27 mouse cellular contexts compared by ENCODE assay signal in the genomic region with DNA sequence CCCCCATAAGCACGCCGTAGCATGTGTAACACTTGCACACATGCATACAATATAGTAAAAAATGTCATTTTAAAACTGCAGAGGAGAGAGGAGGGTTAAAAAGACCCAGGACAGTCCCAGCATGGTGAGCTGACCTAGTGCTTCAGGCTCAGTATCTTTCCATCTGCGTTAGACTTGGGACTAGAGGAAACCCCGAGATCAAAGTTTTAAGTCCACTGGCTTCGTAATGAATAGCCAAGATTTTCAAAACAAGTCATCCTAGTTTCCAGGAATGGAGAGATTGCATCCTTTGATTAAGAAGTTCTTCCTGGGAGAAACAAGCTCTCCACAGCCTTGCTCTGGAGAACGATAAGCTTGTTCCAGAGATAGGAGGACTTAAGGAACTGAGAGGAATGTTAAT. TPM values are rescaled to one million over a fixed set of nuclear protein-coding genes. Genes with fewer than 3 reads are reported as not detected.
DNase-seq lines count a peak whose midpoint lies in the region; ATAC-seq and TF ChIP-seq lines count a peak whose summit lies in the region.
"Had no signal": no experiment of that assay in that cellular context is flagged by ENCODE, and none has a peak within 500 bp of the region (broad histone marks: within the 10 kb centered on the region; RNA-seq: fewer than 3 reads in every experiment).

No protein-coding gene starts in this region.

- TF ChIP-seq EP300 in ES-Bruce4 (IDR thresholded peaks at IDR 0.05; ENCODE audit: insufficient read depth, low read depth, low read length): no peak

- TF ChIP-seq CTCF in ES-Bruce4 (IDR thresholded peaks at IDR 0.05; ENCODE audit: low read depth, low read length): no peak

- peak; percentile 10 to 12 for DNase-seq in kidney, adult 8-10 months
- DNase-seq in midbrain, embryonic 11.5 days (ENCODE audit: low spot score, missing footprints): peak; percentile 14
- DNase-seq in midbrain, embryonic 14.5 days: no peak
- DNase-seq in urinary bladder, postnatal 14 days (ENCODE audit: low spot score): no peak
- DNase-seq in lung, postnatal 10 days: no peak
- DNase-seq: adrenal gland, adult 2 months; adrenal gland, postnatal 10 days; adrenal gland, postnatal 25 days; cerebellum, adult 11 months; cerebellum, adult 18-20 months; cerebellum, adult 8-10 months; cerebellum, adult 9-11 months; cerebellum, postnatal 14 days; cerebellum, postnatal 36 days; embryo, embryonic 11 days; forebrain, postnatal 0 days had no signal

- no peaks in the 10 kb centered on the region for H3K27me3 ChIP-seq in kidney, embryonic 15.5 days
- H3K27me3 ChIP-seq in midbrain, embryonic 11.5 days (ENCODE audit: control insufficient read depth, insufficient read depth, low read length): no peaks in the 10 kb centered on the region
- no peaks in the 10 kb centered on the region for H3K27me3 ChIP-seq in midbrain, embryonic 14.5 days (ENCODE audit: control insufficient read depth, insufficient read depth, low read length)
- no peaks in the 10 kb centered on the region for H3K27me3 ChIP-seq in ES-Bruce4 (ENCODE audit: control insufficient read depth, insufficient read depth, low read length, poor library complexity, severe bottlenecking)
- H3K27me3 ChIP-seq: embryonic facial prominence, embryonic 13.5 days; embryonic facial prominence, embryonic 15.5 days; forebrain, embryonic 13.5 days; forebrain, embryonic 15.5 days had no signal

- no peak for TF ChIP-seq POLR2A in ES-Bruce4 (IDR thresholded peaks at IDR 0.05; ENCODE audit: insufficient read depth, low read length)

- H3K36me3 ChIP-seq in kidney, embryonic 15.5 days: peaks cover 66% of the 10 kb centered on the region
- H3K36me3 ChIP-seq in midbrain, embryonic 11.5 days (ENCODE audit: control insufficient read depth, insufficient read depth, low read length): peaks cover 10% of the 10 kb centered on the region; the same call in 1 of the 2 replicates
- H3K36me3 ChIP-seq in midbrain, embryonic 14.5 days (ENCODE audit: control insufficient read depth, insufficient read depth, low read length): peaks cover 75% of the 10 kb centered on the region
- peaks cover 80% of the 10 kb centered on the region for H3K36me3 ChIP-seq in ES-Bruce4 (ENCODE audit: control insufficient read depth, insufficient read depth, low read length, poor library complexity, severe bottlenecking)

- no peak overlapping the region for H3K4me3 ChIP-seq in kidney, embryonic 15.5 days (replicated peaks)
- no peak overlapping the region for H3K4me3 ChIP-seq in midbrain, embryonic 11.5 days (ENCODE audit: low read depth, low read length)
- no peak overlapping the region for H3K4me3 ChIP-seq in midbrain, embryonic 14.5 days (replicated peaks; ENCODE audit: low read depth, low read length)
- H3K4me3 ChIP-seq in ES-Bruce4 (ENCODE audit: low read depth, low read length): no peak overlapping the region
- H3K4me3 ChIP-seq: embryonic facial prominence, embryonic 13.5 days; embryonic facial prominence, embryonic 15.5 days; erythroblast, embryonic 14.5 days; forebrain, embryonic 13.5 days; forebrain, embryonic 15.5 days had no signal

- WGBS in kidney, embryonic 15.5 days: 81% methylated on average over 6 of the region's 6 CpGs
- WGBS in midbrain, embryonic 11.5 days: 93% methylated on average over 6 of the region's 6 CpGs
- WGBS in midbrain, embryonic 14.5 days: 96% methylated on average over 6 of the region's 6 CpGs

- H3K27ac ChIP-seq in kidney, embryonic 15.5 days: no peak overlapping the region
- H3K27ac ChIP-seq in midbrain, embryonic 11.5 days (ENCODE audit: low read depth, low read length): no peak overlapping the region
- H3K27ac ChIP-seq in midbrain, embryonic 14.5 days (replicated peaks; ENCODE audit: low read depth, low read length): no peak overlapping the region
- peak overlapping the region; percentile 53 for H3K27ac ChIP-seq in ES-Bruce4 (ENCODE audit: insufficient read depth, low read length)
- H3K27ac ChIP-seq: embryonic facial prominence, embryonic 13.5 days; embryonic facial prominence, embryonic 15.5 days; forebrain, embryonic 13.5 days; forebrain, embryonic 15.5 days had no signal

- no peak for ATAC-seq in kidney, embryonic 15.5 days (replicated peaks; ENCODE audit: low FRiP score)
- no peak for ATAC-seq in midbrain, embryonic 11.5 days (ENCODE audit: low FRiP score)
- no peak for ATAC-seq in midbrain, embryonic 14.5 days (ENCODE audit: low FRiP score, low TSS enrichment)
- ATAC-seq: forebrain, embryonic 13.5 days; forebrain, embryonic 15.5 days; forebrain, postnatal 0 days had no signal

- H3K9me3 ChIP-seq in kidney, embryonic 15.5 days (replicated peaks): no peaks in the 10 kb centered on the region
- no peaks in the 10 kb centered on the region for H3K9me3 ChIP-seq in midbrain, embryonic 11.5 days (ENCODE audit: control insufficient read depth, low read length)
- no peaks in the 10 kb centered on the region for H3K9me3 ChIP-seq in midbrain, embryonic 14.5 days (ENCODE audit: control insufficient read depth, low read length)
- no peaks in the 10 kb centered on the region for H3K9me3 ChIP-seq in ES-Bruce4 (replicated peaks; ENCODE audit: control insufficient read depth, insufficient read depth, low read length, poor library complexity, severe bottlenecking)
- H3K9me3 ChIP-seq: embryonic facial prominence, embryonic 13.5 days; embryonic facial prominence, embryonic 15.5 days; forebrain, embryonic 13.5 days; forebrain, embryonic 15.5 days had no signal

- H3K4me1 ChIP-seq in kidney, embryonic 15.5 days: peaks cover 10% of the 10 kb centered on the region
- peaks cover 3% of the 10 kb centered on the region; the same call in 1 of the 2 replicates for H3K4me1 ChIP-seq in midbrain, embryonic 11.5 days (ENCODE audit: control insufficient read depth, insufficient read depth, low read length)
- peaks cover 10% of the 10 kb centered on the region; the same call in 1 of the 2 replicates for H3K4me1 ChIP-seq in midbrain, embryonic 14.5 days (ENCODE audit: control insufficient read depth, insufficient read depth, low read length)
- no peaks in the 10 kb centered on the region for H3K4me1 ChIP-seq in ES-Bruce4 (ENCODE audit: control insufficient read depth, insufficient read depth, low read length)

- H3K9ac ChIP-seq in kidney, embryonic 15.5 days: no peak overlapping the region
- no peak overlapping the region for H3K9ac ChIP-seq in midbrain, embryonic 11.5 days (ENCODE audit: low read length)
- H3K9ac ChIP-seq in midbrain, embryonic 14.5 days (replicated peaks; ENCODE audit: low read length): no peak overlapping the region
- 0 out of 2 replicates have a peak overlapping the region, but pooled peaks have one; percentile 23 for H3K9ac ChIP-seq in ES-Bruce4 (ENCODE audit: low read depth, poor library complexity, severe bottlenecking)
- H3K9ac ChIP-seq: embryonic facial prominence, embryonic 13.5 days; embryonic facial prominence, embryonic 15.5 days; forebrain, embryonic 13.5 days; forebrain, embryonic 15.5 days; forebrain, postnatal 0 days had no signal

- no peak overlapping the region for H3K4me2 ChIP-seq in kidney, embryonic 15.5 days
- no peak overlapping the region for H3K4me2 ChIP-seq in midbrain, embryonic 11.5 days
- H3K4me2 ChIP-seq in midbrain, embryonic 14.5 days (ENCODE audit: low read length): no peak overlapping the region
- H3K4me2 ChIP-seq: embryonic facial prominence, embryonic 13.5 days; embryonic facial prominence, embryonic 15.5 days; forebrain, embryonic 13.5 days; forebrain, embryonic 15.5 days had no signal

RNA-seq across cellular contexts. Expression of gene Zfp57, which starts 7.2 kb away (rescaled TPM):
- 61.1 and 69.4 TPM in 2 replicates for polyA plus RNA-seq in kidney, embryonic 15.5 days (2015; fragmentation: Nextera tagmentation; extraction: Ambion mirVana)
- polyA plus RNA-seq in midbrain, embryonic 11.5 days (2014; fragmentation: Nextera tagmentation; extraction: Ambion mirVana): 89.9 and 102 TPM in 2 replicates
- 283 and 301 TPM in 2 replicates for polyA plus RNA-seq in midbrain, embryonic 14.5 days (2014; fragmentation: Nextera tagmentation; extraction: Ambion mirVana)
- polyA plus RNA-seq in ES-Bruce4 (2011; ENCODE audit: insufficient read depth, insufficient read length, low read depth, missing spikeins): 223 and 254 TPM in 2 replicates
- polyA plus RNA-seq: erythroblast, embryonic 14.5 days had no signal

RNA-seq across cellular contexts. Expression of gene Mog, which starts 15.0 kb away (rescaled TPM):
- polyA plus RNA-seq in kidney, embryonic 15.5 days (2015; fragmentation: Nextera tagmentation; extraction: Ambion mirVana): 0.09 TPM in 1 of 2 replicates, not detected in the other
- 0.18 and 0.42 TPM in 2 replicates for polyA plus RNA-seq in midbrain, embryonic 11.5 days (2014; fragmentation: Nextera tagmentation; extraction: Ambion mirVana)
- polyA plus RNA-seq in midbrain, embryonic 14.5 days (2014; fragmentation: Nextera tagmentation; extraction: Ambion mirVana): 1.9 and 2.2 TPM in 2 replicates
- polyA plus RNA-seq in ES-Bruce4 (2011; ENCODE audit: insufficient read depth, insufficient read length, low read depth, missing spikeins): not detected in 2 replicates
- polyA plus RNA-seq: adrenal gland, adult 2 months; brain, embryonic 14.5 days; embryonic facial prominence, embryonic 15.5 days; erythroblast, embryonic 14.5 days had no signal

RNA-seq across cellular contexts. Expression of gene H2-M5, which starts 18.8 kb away (rescaled TPM):
- polyA plus RNA-seq in kidney, embryonic 15.5 days (2015; fragmentation: Nextera tagmentation; extraction: Ambion mirVana): 0.44 TPM in 2 replicates
- polyA plus RNA-seq in midbrain, embryonic 11.5 days (2014; fragmentation: Nextera tagmentation; extraction: Ambion mirVana): 0.41 and 0.67 TPM in 2 replicates
- polyA plus RNA-seq in midbrain, embryonic 14.5 days (2014; fragmentation: Nextera tagmentation; extraction: Ambion mirVana): 1.8 and 2.0 TPM in 2 replicates
- polyA plus RNA-seq in ES-Bruce4 (2011; ENCODE audit: insufficient read depth, insufficient read length, low read depth, missing spikeins): 12.6 and 13.2 TPM in 2 replicates
- polyA plus RNA-seq: adrenal gland, adult 2 months; erythroblast, embryonic 14.5 days had no signal

RNA-seq across cellular contexts. Expression of gene 2410137M14Rik, which starts 27.1 kb away (rescaled TPM):
- not detected in 2 replicates for polyA plus RNA-seq in kidney, embryonic 15.5 days (2015; fragmentation: Nextera tagmentation; extraction: Ambion mirVana)
- polyA plus RNA-seq in midbrain, embryonic 11.5 days (2014; fragmentation: Nextera tagmentation; extraction: Ambion mirVana): 0.39 TPM in 1 of 2 replicates, not detected in the other
- polyA plus RNA-seq in midbrain, embryonic 14.5 days (2014; fragmentation: Nextera tagmentation; extraction: Ambion mirVana): 0.32 and 0.76 TPM in 2 replicates
- polyA plus RNA-seq in ES-Bruce4 (2011; ENCODE audit: insufficient read depth, insufficient read length, low read depth, missing spikeins): 2.9 and 4.7 TPM in 2 replicates
- polyA plus RNA-seq: adrenal gland, adult 2 months; C2C12; embryonic facial prominence, embryonic 11.5 days; embryonic facial prominence, embryonic 13.5 days; embryonic facial prominence, embryonic 15.5 days; erythroblast, embryonic 14.5 days; forebrain, embryonic 11.5 days; forebrain, embryonic 15.5 days had no signal

RNA-seq across cellular contexts. Expression of gene Gabbr1, which starts 37.6 kb away (rescaled TPM):
- 6.0 and 8.3 TPM in 2 replicates for polyA plus RNA-seq in kidney, embryonic 15.5 days (2015; fragmentation: Nextera tagmentation; extraction: Ambion mirVana)
- polyA plus RNA-seq in midbrain, embryonic 11.5 days (2014; fragmentation: Nextera tagmentation; extraction: Ambion mirVana): 14.3 and 14.5 TPM in 2 replicates
- 103 and 123 TPM in 2 replicates for polyA plus RNA-seq in midbrain, embryonic 14.5 days (2014; fragmentation: Nextera tagmentation; extraction: Ambion mirVana)
- polyA plus RNA-seq in ES-Bruce4 (2011; ENCODE audit: insufficient read depth, insufficient read length, low read depth, missing spikeins): 163 and 180 TPM in 2 replicates

Comparison
In these comparisons a context has a peak if more than half of its experiments do, and no peak if none do; other contexts are left out.
1. DNase-seq: peak in kidney, adult 8-10 months (2 of 2) and midbrain, embryonic 11.5 days (single experiment); none in midbrain, embryonic 14.5 days (single experiment), urinary bladder, postnatal 14 days (single experiment) and lung, postnatal 10 days (single experiment).